Mouse (Mus musculus): Measurements from ENCODE around the gene Tnfrsf11a.
"Not testable (repeated sequence)": the region's sequence is repeated elsewhere in the genome, so short reads cannot be mapped to it uniquely, and the experiment has no call there.

Gene Tnfrsf11a

GRCm38 (mm10) chr1:105780457-105781364 is at the start of gene Tnfrsf11a:
Tnfrsf11a (plus strand) TSS chr1:105780718.
- DNase-seq (ENCODE audit: low spot score) = peak; percentile 9

GRCm38 (mm10) chr1:105735318-105735717 is 45.2 kb upstream of the Tnfrsf11a start:
- no peak for DNase-seq (ENCODE audit: low spot score)

GRCm38 (mm10) chr1:105738334-105738733 is 42.2 kb upstream of the Tnfrsf11a start:
- no peak for DNase-seq (ENCODE audit: low spot score)

GRCm38 (mm10) chr1:105739493-105739892 is 41.0 kb upstream of the Tnfrsf11a start:
- DNase-seq (ENCODE audit: low spot score) = no peak

- DNase-seq (ENCODE audit: low spot score) = no peak
Observed at GRCm38 (mm10) chr1:105742481-105742880, 38.0 kb upstream of the Tnfrsf11a start.

DNA sequence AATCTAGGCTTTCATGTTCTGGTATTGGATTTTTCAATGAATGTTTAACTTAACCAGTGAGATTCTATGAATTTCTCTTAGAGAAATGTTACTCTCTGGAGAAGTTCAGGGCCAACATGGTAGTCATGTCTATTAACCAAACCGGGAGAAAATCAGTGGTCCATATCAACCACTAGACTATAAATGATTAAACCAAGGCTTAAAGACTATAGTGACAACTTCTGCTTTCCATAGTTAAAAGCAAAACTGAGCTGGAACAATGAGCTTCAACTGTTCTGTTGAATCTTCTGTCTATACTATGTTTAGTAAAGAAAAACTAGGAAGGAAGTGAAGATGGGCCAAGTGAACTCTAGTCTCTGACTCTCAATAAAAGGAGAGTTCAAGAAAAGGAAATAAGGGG is 34.1 kb upstream of the Tnfrsf11a start:
- DNase-seq (ENCODE audit: low spot score) = no peak

GRCm38 (mm10) chr1:105746858-105747596 is 33.5 kb upstream of the Tnfrsf11a start:
- no peak for DNase-seq (ENCODE audit: low spot score)

DNA sequence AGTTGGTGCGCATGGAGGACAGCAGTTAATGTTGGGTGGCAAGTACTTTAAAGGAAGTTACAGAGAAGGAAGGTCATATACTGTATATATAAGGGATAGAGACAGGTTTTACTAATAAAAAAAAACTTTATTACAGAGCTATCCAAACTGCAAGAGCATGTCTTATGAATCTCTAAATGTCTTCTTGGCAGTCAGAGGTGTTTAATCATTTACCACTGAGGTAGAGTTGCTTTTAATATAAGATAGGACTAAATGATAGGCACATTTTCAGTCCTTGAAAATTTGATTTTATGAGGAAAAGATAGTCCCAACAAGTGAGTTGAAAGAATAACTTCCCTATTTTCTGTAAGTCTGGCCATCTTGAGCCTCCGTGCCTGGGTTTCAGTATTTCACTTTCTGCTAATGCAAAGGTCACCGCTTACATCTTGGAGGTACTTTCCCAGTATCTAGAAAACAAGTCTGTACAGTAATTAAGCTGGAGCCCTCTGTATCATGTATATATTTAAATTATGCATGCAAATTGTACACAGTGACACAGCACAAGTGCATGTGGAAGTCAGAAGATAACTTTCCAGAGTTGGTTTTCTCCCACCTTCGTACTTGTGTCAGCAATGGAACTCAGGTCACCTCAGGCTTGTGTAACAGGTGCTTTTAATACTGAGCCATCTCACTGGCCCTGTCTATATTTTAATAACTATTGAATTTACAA is 32.3 kb upstream of the Tnfrsf11a start:
- DNase-seq (ENCODE audit: low spot score) = no peak

DNA sequence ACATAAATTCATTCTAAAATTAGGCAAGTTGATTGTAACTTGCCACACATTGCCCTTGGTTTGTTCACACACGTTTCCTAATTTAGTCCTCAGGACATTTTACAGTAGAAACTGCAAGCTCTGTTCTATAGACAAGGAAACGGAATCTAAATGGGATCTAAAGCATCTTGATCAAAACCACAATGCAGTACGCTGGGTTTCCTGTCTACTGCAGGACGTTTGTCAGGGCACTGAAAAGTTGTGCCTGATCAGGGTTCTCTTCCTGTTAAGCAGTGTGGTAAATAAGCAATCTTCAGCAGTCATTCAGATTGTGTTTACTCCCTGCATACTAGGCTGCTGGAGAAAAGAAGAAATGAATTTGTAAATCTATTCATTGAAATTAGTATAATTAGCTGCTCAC is 28.3 kb upstream of the Tnfrsf11a start:
- DNase-seq (ENCODE audit: low spot score) = no peak

- no peak for DNase-seq (ENCODE audit: low spot score)
Observed at GRCm38 (mm10) chr1:105752944-105753343, 27.6 kb upstream of the Tnfrsf11a start.

- DNase-seq (ENCODE audit: low spot score) = no peak
Observed at GRCm38 (mm10) chr1:105758798-105759197, 21.7 kb upstream of the Tnfrsf11a start.

DNA sequence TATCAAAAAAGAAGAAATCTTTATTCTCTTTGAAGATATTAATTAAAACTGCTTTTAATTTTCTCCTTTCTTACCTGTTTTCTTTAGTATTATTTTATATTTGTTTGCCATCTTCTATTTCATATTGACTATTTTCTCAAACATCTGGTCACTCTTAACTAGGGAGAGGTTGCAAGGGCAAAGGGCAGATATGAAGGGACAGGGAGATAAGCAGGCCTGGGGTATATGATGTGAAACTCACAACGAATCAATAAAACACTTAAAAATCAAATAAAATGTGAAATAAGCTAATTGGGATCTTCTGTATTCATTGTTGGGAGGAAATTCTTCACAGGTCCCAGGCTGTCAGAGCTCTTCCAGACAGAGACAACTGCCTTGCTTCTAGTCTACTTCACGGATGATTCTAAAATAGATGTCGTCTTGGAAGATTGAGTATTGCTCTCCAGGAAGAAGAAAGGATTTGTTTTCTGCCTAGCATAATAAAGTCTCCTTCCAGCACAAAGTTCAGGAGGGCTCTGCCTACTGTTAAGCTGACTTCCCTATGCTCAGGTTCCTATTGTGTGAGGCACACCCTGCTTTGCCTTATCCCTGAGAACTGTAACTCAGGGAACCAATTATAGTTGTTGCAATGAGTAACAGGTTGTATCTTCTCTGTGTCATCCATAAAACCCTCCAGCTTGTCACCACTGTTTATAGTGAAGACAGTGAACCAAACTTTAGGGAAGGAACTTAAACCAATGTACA is 20.9 kb upstream of the Tnfrsf11a start:
- no peak for DNase-seq (ENCODE audit: low spot score)

DNA sequence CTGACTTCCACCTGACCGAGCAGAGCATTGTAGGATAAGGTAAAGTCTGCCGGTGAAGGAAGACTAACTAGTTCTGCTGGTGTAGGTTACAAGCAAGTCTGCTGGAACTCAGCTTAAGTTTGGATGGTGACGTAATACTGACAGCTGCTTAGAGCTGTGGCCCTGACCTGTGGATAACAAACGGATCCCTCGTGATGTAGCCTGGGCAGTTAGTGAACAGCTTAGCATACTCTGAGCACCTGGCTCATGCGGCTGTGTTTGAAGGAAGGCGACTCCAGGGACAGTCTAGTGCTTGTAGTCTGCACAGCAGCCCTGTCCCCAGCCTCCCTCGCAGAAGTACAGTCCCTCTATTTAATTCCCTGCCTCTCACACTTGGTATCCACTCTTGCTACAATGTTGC is 14.9 kb upstream of the Tnfrsf11a start:
- no peak for DNase-seq (ENCODE audit: low spot score)

GRCm38 (mm10) chr1:105766099-105766498 is 14.4 kb upstream of the Tnfrsf11a start:
- not testable (repeated sequence) for DNase-seq (ENCODE audit: low spot score)

DNA sequence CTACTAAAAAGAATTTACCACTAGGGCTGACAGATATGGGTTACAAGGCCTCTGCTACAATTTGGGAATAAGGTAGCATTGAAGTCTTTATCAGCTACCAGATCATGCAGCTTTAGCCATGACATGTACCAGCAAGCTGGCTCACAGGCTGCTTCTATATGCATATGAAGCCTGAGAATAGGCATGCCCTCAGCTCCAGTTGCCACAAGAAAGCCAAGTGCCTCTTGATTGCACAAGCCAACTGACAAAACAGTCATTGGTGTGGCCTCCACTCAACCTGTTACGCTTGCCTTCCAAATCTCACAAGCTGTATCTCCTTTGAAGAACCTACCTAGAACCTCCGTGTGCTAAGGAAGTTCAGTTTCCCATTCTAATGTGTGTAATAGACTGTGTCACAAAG is 12.1 kb upstream of the Tnfrsf11a start:
- no peak for DNase-seq (ENCODE audit: low spot score)

- no peak for DNase-seq (ENCODE audit: low spot score)
Observed at GRCm38 (mm10) chr1:105770685-105771084, 9.8 kb upstream of the Tnfrsf11a start.

DNA sequence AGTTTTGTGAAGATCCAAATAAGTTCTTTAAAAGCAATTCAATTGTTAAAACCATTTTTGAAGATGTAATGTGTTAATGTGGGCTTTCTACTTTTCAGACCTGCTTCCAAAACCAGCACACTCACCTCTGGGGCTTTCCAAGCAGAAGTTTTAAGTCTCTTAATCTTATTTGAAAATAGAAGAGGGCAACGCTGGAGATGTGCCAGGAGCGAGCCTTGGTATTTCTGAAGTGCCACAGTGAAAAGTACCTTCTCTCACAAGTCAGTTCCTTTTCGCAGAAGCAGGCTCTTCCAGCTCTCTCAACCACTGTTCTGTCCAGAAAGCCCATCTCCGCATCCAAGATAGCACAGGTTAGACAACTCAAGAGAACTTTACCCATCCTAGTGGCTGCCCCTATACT is 4.1 kb upstream of the Tnfrsf11a start:
- DNase-seq (ENCODE audit: low spot score) = no peak

DNA sequence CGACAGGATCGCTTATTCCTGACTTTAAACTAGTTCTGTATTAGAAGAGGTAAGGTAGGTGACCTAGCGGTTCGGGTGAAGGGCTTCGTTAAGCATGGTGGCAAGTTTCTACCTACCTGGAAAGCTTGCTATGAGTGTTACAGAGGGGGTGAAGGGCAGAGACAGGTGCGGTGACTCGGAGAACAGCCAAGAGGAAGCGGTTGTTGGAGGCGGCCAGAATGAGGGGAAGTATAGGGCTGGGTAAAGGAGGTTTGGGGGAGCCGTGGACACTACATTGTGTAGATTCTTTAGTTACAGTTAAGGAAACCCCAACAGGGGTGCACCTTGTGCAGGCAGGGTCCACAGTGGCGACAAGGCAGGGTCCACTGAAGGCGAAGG is 450 bp upstream of the Tnfrsf11a start:
- no peak for DNase-seq (ENCODE audit: low spot score)

- DNase-seq (ENCODE audit: low spot score) = no peak
Observed at GRCm38 (mm10) chr1:105781391-105782146, 1.1 kb downstream of the Tnfrsf11a start.

- DNase-seq (ENCODE audit: low spot score) = no peak
Observed at GRCm38 (mm10) chr1:105784257-105785016, 3.9 kb downstream of the Tnfrsf11a start.
